Mouse (Mus musculus): ENCODE data around the gene Gdf1. TPM values are rescaled to one million over a fixed set of nuclear protein-coding genes. Genes with fewer than 3 reads are reported as not detected.

Gdf1 gene
- polyA plus RNA-seq, 2 experiments from 2014 or later = 0.71 TPM; not detected in 1

- ATAC-seq = no peak
These were observed 37.0 kb downstream of the Gdf1 start for GRCm38 (mm10) chr8:70366588-70366987.

DNA sequence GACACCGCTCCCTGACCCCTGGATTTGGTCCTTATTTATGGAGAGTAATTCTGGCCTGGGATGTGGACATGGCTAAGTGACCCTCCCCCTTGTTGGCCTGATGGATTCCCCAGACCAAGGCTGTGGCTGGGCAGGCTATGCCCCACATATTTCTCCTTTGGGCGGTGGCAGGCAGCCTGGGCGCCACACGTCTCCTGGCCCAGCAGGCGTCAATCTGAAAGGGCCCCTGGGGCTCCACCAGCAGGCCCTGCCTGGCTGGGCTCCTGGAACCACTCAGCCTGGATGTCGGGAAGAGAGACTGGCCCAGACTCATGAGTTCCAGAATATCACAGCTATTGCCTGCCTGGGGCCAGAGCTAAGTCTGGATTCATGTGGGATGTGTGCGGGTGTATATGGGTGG, 40.9 kb downstream of the Gdf1 start:
- no peak for ATAC-seq

- no peak for ATAC-seq
These were observed 42.3 kb downstream of the Gdf1 start for GRCm38 (mm10) chr8:70371951-70372350.

GRCm38 (mm10) chr8:70373397-70374317, 44.0 kb downstream of the Gdf1 start, which contains the start of gene Comp:
TSS of gene Comp (plus strand) at chr8:70373558.
- no peak for ATAC-seq

DNA sequence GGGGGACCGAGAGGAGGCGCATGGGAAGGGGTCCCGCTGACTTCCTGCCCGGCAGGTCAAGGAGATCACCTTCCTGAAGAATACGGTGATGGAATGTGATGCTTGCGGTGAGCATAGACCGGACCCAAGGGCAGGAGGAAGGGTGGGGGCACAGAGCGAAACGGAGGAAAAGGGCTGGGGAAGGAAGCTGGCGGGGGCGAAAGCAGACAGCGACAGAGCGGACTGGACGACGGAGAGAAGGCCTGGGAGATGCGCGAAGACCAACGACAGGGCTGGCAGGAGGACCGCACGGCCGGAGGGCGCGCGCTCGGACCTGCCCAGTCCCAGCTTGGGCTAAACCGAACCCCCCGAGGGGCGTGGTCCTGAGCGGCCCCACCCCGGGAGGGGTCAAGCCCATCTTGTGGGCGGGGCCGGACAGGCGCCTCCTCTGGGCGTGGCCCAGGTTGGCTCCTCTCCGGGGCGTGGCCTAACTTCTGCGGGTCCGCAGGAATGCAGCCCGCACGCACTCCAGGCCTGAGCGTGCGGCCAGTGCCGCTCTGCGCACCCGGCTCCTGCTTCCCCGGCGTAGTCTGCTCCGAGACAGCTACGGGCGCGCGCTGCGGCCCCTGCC, 44.8 kb downstream of the Gdf1 start:
- ATAC-seq = peak; percentile 20

DNA sequence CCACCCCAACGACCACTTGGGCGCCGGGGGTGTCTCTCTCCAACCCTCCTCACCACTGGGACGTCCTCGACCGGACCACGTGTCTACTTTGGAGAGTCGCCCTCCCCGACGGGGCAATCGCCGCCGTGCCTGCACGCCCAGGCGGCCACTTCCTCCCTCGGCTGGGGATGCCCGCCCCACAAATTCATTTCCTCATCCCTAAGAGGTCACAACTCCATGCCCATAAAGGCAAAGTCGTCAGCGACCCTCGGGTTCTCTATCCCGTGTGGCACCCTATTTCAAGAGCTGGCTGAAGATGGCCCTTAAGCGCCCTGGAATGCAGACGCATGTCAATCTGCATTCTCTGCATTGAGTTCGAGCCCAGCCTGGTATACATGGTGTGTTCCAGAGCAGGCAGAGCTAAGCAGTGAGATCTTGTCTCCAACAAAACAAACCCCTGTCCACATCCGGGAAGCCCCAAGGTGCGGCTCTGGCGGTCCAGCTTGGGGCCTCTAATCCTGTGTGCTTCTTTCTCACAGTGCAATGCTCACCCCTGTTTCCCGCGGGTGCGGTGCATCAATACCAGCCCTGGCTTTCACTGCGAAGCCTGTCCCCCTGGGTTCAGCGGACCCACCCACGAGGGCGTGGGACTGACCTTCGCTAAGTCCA, 45.7 kb downstream of the Gdf1 start:
- ATAC-seq = peak; percentile 51

- no peak for ATAC-seq
These were observed 46.7 kb downstream of the Gdf1 start for GRCm38 (mm10) chr8:70376275-70376741.

GRCm38 (mm10) chr8:70377049-70377448, 47.4 kb downstream of the Gdf1 start:
- ATAC-seq = no peak

DNA sequence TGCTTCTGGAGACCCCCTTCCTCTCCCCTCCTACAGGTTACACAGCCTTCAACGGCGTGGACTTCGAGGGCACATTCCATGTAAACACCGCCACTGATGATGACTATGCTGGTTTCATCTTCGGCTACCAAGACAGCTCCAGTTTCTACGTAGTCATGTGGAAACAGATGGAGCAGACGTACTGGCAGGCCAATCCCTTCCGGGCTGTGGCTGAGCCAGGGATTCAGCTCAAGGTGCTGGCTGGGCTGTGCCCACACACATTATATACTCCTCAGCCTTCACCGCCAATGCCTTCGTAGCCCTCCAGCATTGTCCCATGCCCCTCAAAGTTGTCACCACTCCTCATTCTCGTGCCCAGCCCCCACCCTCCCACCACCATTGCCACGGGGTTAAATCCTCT, 50.5 kb downstream of the Gdf1 start:
- no peak for ATAC-seq

Other genes with a start within 250 kb of the Gdf1 start
- not detected for gene Hapln4, start 246.4 kb upstream of the Gdf1 start, polyA plus RNA-seq (2017; shearing (Covaris generic))
- not detected for gene Ncan, start 208.9 kb upstream of the Gdf1 start, polyA plus RNA-seq (2017; shearing (Covaris generic))
- 10 to 100 TPM; 43.0 to 59.3 TPM for gene Nr2c2ap, start 198.5 kb upstream of the Gdf1 start, polyA plus RNA-seq (2017; shearing (Covaris generic))
- 10 to 100 TPM; 67.2 to 81.8 TPM for gene Rfxank, start 190.7 kb upstream of the Gdf1 start, polyA plus RNA-seq (2017; shearing (Covaris generic))
- 10 to 100 TPM; 76.8 to 91.1 TPM for gene Borcs8, start 190.3 kb upstream of the Gdf1 start, polyA plus RNA-seq (2017; shearing (Covaris generic))
- gene Mef2b, start 190.1 kb upstream of the Gdf1 start, polyA plus RNA-seq (2017; shearing (Covaris generic)) = 1 to 10 TPM in 1 of 2 experiments, not detected in 1; 1.5 TPM
- 10 to 100 TPM; 25.3 to 54.7 TPM for gene Tmem161a, start 157.5 kb upstream of the Gdf1 start, polyA plus RNA-seq (2017; shearing (Covaris generic))
- 1 to 10 TPM; 6.2 to 9.7 TPM for gene Slc25a42, start 117.5 kb upstream of the Gdf1 start, polyA plus RNA-seq (2017; shearing (Covaris generic))
- gene Sugp2, start 95.6 kb upstream of the Gdf1 start, polyA plus RNA-seq (2017; shearing (Covaris generic)) = 10 to 100 TPM; 19.9 to 35.1 TPM
- 10 to 100 TPM in 1 of 2 experiments, 1 to 10 TPM in 1; 8.9 to 13.9 TPM for gene Armc6, start 95.4 kb upstream of the Gdf1 start, polyA plus RNA-seq (2017; shearing (Covaris generic))
- 1 to 10 TPM in 1 of 2 experiments, under 1 TPM in 1; 0.62 to 1.6 TPM for gene Homer3, start 47.0 kb upstream of the Gdf1 start, polyA plus RNA-seq (2017; shearing (Covaris generic))
- 10 to 100 TPM; 57.8 to 74.2 TPM for gene Ddx49, start 27.3 kb upstream of the Gdf1 start, polyA plus RNA-seq (2017; shearing (Covaris generic))
- 100 to 1,000 TPM; 321 to 359 TPM for gene Cope, start 27.3 kb upstream of the Gdf1 start, polyA plus RNA-seq (2017; shearing (Covaris generic))
- not detected for gene Cers1, start 14.0 kb upstream of the Gdf1 start, polyA plus RNA-seq (2017; shearing (Covaris generic))
- 10 to 100 TPM; 11.4 to 14.5 TPM for gene Upf1, start 23.5 kb downstream of the Gdf1 start, polyA plus RNA-seq (2017; shearing (Covaris generic))
- gene Comp, start 43.7 kb downstream of the Gdf1 start, polyA plus RNA-seq (2017; shearing (Covaris generic)) = under 1 TPM in 1 of 2 experiments, not detected in 1; 0.28 TPM
- 1 to 10 TPM; 7.6 to 9.3 TPM for gene Crtc1, start 109.8 kb downstream of the Gdf1 start, polyA plus RNA-seq (2017; shearing (Covaris generic))
- 10 to 100 TPM in 1 of 2 experiments, 1 to 10 TPM in 1; 7.2 to 20.1 TPM for gene Klhl26, start 147.2 kb downstream of the Gdf1 start, polyA plus RNA-seq (2017; shearing (Covaris generic))
- not detected for gene Tmem59l, start 157.5 kb downstream of the Gdf1 start, polyA plus RNA-seq (2017; shearing (Covaris generic))
- gene Crlf1, start 163.3 kb downstream of the Gdf1 start, polyA plus RNA-seq (2017; shearing (Covaris generic)) = not detected
- gene Rex1bd, start 176.9 kb downstream of the Gdf1 start, polyA plus RNA-seq (2017; shearing (Covaris generic)) = 10 to 100 TPM; 82.2 to 83.2 TPM
- gene Uba52, start 181.0 kb downstream of the Gdf1 start, polyA plus RNA-seq (2017; shearing (Covaris generic)) = 1,000 to 10,000 TPM; 3,148 to 3,732 TPM
- 100 to 1,000 TPM; 117 to 159 TPM for gene Fkbp8, start 197.9 kb downstream of the Gdf1 start, polyA plus RNA-seq (2017; shearing (Covaris generic))
- 100 to 1,000 TPM; 146 to 173 TPM for gene Kxd1, start 198.1 kb downstream of the Gdf1 start, polyA plus RNA-seq (2017; shearing (Covaris generic))
- gene Ell, start 209.6 kb downstream of the Gdf1 start, polyA plus RNA-seq (2017; shearing (Covaris generic)) = 10 to 100 TPM; 41.4 to 50.4 TPM

All from CD4-positive, CD25-positive, alpha-beta regulatory T cell, adult 4 months (primary cell).